Mouse (Mus musculus) right cerebral cortex, postnatal 4 days (tissue): ENCODE measurements around the gene Abcc1.

Experiments
- DNase-seq: peaks from one replicate; pipeline ENCODE4 v3.0.0-alpha.2; 2022

The Abcc1 gene

DNA sequence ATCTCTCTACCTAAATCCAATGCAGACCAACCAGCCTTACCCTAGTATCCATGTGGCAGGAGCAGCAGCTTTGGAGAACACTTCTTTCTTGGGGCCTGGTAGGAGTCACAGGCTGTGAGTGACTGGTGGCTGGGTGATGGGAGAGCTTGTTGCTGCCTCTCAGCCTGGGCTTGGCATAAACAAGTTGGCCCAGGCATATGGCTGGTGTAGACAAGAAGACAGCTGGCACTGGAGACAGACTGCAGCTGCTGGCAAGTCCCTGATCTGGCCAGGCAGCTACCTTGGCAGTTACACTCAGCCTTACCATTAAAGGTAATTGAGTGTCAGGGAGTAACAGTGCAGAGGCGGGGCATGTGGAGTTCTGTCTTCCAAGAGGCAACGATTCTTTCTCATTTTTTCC lies 16.0 kb downstream of the Abcc1 start:
- DNase-seq, result no peak

DNA sequence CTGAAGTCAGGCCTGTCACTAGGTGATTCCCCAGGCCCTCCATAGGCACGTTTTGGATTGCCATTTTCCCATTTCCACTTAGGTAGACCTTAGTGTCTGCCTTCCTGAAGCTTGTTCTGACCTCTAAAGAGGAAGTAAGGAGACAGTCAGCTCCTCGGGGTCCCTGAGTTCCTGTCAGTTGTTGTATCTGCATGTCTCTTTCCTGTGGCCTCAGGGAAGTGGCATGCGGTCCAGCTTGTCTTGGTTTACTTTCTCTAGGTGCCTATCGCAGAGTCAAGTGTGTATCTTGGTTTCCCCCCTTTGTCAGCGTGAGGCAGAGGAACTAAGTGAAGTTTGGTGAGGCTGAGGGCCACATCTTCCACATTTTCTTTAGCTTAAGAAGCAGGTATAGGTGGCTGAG lies 17.3 kb downstream of the Abcc1 start:
- DNase-seq, result no peak

DNA sequence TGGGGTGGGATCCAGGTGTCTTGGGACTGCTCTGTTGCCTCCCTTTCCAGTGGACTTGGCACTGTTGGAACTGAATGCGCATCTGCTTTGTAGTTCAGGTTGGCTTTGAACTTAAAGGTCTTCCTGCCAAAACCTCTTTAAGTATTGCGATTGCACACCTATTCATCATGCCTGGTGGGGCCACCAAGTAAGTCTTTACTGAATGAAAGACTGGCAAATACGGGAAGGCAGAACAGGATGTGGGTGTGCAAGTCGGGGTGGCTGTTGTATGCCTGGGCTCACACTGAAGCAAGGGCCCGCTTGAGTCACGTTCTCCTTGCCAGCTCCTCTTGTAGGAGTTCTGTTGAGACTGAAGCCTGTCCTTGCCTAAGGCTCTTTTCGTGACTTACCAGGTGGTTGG lies 18.5 kb downstream of the Abcc1 start:
- no peak for DNase-seq

DNA sequence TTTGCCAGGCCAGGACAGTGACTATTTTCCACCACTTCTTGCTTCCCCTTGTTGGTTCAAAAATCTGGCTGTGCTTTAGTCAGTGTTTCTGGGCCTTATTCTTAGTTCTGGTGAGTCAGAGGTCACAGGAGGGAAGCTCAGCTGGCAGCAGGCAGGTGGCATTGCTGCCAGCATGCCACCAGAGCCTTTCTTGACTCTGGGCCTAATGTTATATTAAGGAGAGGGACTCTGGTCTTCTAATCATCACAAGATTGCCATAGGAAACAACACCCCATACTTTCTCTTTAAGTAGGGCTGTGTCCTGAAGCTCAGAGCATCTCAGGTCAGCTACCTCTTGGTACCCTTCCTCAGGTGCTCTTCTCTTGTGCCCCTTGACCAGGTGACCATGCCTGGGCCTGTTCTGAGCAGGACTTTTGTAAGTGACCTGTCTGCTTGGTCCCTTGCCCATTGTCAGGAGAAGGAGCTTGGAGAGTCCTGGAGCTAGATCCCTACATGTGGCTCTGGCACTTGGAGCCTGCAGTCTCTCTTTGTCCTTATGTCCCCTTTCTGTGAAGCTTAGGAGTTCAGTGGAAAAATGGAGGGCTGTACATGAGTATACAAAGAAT lies 19.8 kb downstream of the Abcc1 start:
- DNase-seq, result no peak

DNA sequence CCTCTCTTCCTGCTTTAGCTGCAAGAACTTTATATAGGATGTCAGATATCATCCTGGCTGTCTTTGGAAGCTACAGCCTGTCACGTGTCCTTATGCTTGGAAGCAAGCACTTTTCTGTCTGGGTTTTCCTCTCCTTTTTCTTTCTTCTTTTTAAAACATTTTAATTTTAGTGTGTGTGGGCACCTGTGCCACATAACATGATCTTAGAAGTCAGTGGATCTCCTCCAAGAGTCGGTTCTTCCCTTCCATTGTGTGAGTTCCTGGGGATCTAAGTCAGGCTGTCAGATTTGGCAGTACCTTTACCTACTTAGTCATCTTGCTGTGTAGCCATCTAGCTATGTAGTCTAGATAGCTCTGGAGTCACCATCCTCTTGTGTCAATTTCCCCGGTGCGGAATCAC lies 37.9 kb downstream of the Abcc1 start:
- no peak for DNase-seq

DNA sequence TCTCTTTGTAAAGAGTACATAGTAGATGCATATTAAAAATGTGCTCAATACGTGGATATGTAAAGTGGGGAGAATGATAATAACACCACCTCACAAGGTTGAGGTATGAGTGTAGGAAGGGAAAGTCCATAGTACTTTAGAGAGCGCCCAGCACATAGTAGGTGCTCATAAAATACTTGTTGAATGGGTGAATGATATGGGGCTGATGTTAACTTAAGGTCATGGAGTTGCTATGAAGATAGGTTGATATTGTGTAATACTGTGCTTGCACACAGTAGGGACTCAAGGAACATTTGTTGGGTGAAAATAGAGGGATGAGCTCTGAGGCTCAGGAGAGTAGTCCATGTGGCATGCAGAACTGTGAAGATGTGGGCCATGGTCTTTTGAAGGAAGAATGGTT lies 42.1 kb downstream of the Abcc1 start:
- DNase-seq, result no peak

DNA sequence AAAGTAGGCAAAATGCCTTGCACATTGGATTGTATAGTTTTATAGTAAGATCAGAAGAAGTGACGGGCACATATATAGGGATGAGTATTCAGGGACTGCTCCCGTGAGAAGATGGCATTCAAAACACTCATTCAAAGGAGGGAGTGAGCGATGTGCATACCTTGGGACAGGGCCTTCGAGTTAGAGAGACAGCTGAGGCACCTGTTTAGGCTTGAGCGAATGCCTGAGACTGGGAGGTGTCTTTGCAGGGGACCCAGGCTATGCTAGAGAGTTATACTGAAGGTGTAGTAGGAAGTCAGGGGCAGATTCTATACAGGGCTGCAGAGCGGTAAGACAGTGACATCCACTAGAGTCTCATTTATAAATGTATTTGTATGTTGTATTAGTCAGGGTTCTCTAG lies 44.3 kb downstream of the Abcc1 start:
- no peak for DNase-seq

DNA sequence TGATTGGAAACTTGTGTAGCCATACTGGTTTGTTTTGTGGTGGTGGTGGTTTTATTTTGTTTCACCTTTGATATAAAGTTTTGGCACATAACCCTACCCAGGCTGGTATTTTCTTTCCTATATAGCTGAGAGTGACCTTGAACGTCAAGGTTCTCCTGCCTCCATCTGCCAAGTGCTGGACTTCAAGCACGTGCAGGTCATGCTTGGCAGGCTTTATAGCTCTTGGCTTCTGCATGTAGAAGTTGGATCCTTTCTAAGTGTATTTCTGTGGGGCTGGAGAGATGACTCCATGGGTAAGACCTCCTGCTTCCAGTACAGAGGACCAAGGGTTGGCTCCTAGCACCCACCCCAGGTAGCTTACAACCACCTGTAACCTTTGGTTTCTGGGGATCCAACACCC lies 47.8 kb downstream of the Abcc1 start:
- DNase-seq, result no peak

DNA sequence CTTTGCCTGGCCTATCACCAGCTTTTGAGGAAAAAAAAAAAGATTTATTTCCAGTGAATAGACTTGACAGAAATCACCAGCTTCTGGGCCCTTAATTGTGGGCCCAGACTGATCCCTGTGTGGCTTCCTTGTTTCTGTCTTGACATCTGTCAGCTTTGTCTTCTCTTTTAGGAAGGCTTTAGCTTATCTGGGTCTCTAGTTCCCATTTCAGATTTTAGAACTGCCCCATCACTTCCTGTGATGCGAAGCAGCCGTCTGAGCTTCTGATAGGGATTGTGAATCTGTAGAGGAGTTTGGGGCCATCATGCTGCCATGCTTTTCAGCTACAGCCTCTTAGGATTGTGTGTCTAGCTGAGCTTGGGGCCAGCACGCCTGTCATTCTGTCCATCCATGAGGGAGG lies 48.4 kb downstream of the Abcc1 start:
- DNase-seq, result no peak

DNA sequence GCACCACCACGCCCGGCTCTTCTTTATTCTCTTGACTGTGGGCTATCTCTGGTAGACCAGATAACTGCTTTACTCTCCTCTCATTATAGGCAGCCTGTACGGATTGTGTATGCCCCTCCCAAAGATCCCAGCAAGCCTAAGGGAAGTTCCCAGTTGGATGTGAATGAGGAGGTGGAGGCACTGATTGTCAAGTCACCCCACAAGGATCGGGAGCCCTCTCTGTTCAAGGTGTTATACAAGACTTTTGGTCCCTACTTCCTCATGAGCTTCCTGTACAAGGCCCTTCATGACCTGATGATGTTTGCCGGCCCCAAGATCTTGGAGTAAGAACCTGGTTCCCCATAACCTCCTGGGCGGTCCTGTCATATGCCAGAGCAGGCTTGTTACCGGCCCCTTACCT lies 49.3 kb downstream of the Abcc1 start:
- DNase-seq, result no peak

DNA sequence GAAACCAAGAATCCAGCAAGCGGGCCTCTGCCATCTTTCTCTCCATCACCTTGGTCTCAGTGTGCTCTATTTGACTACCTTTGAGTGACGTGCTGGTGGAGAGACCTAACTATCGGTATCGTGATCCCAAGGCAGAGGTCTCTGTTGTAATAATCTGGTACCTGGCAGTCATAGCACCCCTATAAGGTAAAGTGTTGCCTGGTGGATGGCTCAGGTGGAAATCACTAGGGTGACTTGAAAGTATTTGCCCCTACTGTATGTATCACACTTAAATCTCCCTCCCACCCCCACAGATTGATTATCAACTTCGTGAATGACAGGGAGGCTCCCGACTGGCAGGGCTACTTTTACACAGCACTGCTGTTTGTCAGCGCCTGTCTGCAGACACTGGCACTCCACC lies 49.8 kb downstream of the Abcc1 start:
- DNase-seq, result no peak

DNA sequence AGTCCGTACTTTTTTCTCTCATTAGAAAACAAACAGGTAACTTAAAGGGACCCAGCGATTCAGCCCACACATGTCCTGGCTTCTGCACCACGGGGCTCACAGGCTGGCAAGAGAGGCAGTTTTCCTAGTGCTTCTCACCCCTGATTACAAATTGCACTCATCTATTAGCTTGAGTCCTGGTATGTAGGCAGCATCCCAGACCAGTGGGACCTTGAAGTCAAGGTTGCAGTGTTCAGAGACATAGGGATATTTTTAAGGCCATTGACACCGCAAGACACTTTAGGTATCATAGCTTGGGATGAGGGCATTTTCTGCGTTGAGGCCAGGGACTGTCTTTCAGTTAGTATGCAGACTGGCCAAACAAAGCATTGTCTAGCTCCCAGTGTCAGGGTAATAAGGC lies 51.2 kb downstream of the Abcc1 start:
- DNase-seq, result no peak

DNA sequence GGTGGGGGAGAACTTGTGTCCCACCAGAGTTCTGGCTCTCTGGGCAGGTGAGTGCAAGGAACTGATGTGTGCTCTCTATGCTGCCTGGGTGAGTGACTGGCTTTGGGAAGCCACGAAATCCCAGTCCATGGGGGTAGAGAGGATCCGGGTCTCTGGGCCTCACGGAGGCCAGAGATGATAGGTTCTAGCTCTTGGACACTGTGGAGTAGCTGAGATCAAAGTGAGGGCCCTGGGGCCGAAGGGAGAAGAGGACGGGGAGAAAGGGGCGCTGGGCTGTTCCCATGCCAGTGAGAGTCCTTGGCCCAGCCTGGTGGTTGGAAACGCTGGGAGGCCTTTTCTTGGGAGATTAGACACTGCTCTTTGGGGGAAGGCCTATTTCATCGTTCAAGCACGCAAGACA lies 53.8 kb downstream of the Abcc1 start:
- DNase-seq, result no peak

DNA sequence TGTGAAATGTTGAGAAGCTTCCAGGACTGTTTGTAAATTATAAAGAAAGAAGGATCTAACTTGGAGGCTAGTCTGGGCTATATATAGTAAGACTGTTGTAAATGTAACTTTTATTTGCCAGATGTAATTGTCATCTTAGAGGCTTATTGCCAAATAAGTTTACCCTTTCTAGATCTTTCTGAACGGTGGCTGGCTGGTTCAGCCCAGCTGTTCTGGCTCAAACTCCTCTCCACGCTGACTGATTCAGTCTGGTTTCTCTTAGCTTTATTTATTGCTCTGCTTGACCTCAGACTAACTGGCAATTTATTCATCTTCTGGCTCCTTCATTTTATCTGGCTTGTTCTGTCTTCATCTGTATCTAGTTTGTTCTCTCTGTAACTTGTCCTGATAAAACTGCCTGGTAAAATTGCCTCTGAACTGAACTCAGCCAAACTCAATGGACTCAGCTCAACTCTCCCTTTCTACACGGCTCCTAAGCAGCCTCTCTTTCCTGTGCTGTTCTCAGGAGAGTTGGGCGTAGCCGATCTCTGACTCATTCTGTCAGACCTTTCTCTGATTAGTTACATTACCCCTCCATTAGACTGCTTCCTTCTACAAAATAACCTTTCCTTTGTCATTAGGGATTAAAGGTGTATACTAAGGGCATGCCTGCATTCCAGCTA lies 55.7 kb downstream of the Abcc1 start:
- DNase-seq, result no peak

DNA sequence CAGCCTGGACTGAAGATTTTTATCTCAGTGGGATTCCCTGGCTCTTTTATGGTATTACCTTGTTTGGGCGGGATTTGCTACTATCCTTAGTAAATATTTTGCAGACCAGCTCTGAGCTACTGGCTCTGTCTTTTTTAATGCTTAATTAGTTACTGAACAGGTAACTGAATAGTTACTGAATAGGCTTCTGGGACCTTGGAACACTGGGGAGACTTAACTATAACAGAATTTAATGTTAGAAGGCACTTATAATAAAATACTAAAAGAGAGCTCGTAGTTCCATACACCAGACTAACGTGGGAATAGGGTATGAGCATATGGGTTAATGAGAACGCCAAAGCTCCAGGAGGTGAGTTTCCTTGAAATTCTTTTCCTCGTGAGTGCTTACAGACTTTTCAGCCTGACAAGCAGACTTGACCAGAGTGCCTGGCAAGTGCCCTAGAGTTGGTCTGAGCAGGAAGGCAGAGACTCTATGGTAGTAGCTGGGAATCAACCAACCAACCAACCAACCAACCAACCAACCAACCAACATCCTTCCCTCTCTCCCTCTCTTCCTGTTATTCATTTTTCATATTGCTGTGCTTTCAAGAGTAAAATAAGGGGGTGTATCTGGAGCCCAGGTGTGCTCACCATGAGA lies 59.3 kb downstream of the Abcc1 start:
- no peak for DNase-seq

DNA sequence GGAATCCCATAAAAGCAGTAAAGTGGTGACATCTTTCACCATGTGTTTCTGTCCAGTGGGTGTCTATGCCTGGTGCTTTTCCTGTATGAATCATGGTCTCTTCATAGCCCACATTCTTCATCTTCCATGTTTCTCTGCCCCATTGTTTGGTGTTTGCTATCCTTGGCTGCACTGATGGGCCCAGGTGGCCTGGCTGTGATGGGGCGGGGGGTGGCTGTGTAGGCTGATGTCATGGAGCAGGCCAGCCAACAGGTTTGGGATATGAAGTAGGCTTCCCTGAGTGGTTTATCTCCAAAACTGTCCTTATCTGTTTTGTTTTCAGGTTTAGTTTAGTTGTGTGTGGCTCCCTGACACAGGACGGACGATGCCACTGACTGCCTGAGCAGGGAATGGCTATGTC lies 60.7 kb downstream of the Abcc1 start:
- DNase-seq, result no peak

DNA sequence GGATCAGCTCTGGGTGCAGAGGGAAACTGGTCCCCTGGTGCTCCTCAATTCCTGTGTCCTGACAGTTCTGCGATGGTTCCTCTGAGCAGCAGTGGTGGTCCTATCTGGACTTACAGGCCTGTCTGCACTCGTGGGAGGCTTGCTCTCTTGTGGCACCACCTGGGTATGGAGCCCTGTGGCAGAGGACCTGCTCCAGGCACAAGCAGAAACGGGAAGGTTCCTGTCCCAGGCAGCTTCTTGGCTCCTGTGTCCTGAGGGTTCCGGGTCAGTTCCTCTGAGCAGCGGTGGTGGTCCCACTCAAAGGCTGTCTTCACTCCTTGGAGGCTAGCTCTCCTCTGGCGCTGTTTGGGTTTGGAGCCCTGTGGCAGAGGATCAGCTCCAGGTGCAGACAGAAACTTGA lies 68.0 kb downstream of the Abcc1 start:
- no peak for DNase-seq

DNA sequence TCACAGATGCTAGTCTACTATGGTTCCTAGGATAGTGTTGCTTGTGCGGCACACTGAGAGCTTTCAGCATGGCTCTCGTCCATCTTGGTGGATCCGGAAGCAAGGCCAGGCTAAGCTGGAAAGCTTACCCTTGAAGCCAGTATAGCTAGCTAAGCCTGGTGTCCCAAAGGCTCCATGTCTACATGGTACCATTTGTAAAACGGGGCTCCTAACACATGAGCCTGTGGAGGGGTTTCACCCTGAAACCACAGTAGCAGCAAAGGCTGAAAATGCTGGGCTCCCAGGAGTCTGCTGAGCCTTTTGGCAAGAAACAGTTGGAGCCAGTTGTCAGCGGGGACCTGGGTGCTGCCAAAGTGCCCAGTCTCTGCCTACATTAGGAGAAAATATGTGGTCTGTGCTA lies 71.6 kb downstream of the Abcc1 start:
- no peak for DNase-seq

DNA sequence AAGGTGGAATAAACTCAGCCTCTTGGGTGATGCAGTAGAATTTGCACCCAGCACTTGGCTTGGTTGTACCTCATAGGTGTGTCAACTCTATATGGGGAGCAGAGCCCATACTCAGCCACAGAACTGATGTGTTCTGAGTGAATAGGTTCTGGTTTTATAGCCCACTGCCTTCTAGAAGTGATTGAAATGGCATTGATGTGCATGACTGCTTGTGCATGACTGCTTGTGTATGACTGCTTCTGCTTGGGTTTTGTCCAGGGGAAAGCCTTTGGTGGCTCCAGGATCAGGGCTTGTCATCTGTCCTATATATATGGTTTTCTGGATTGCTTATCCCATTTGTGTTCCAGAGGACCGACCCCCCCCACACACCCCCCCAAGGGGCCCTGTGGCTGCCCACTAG lies 74.2 kb downstream of the Abcc1 start:
- no peak for DNase-seq

DNA sequence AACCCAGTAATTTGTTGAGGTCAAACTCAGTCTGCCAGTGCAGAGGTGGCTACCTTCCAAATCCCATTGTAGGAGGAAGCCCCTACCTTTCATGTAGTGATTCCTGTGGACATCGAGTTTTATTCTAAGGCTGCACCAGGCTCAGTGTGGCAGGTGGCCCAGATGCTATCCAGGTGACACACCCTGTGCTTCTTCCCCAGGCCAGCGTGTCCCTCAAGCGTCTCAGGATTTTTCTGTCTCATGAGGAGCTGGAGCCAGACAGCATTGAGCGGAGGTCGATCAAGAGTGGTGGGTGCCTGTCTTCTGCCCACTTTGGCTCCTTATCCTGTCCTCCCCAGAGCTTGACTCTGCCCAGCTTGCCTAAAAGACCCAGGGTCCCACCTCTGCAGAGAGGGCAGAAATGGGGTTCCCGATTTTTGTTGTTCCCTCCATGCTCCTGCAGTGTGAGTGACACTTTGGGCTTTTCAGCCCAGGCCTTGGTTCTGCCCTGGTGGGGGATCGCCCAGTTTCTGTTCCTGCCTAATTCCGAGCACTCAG lies 76.2 kb downstream of the Abcc1 start:
- DNase-seq, result no peak

DNA sequence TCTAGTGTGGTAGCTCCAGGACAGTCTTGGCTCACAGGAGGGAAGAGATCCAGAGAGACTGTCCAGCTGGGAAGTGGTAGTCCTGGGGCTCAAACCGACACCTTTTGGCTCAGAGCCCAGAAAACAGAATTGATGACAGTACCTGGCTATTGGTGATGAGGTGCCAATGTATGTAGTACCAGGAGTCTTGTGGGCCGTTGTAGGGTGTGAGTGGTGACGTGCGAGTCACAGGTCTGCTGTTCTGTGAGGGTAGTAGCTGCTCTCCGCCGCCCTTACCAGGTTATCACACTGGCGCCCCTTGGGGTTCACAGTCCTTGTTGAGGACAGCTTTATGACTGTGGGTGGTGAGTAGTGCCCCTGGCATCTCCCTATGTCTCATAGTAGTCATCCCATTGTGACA lies 77.2 kb downstream of the Abcc1 start:
- no peak for DNase-seq

DNA sequence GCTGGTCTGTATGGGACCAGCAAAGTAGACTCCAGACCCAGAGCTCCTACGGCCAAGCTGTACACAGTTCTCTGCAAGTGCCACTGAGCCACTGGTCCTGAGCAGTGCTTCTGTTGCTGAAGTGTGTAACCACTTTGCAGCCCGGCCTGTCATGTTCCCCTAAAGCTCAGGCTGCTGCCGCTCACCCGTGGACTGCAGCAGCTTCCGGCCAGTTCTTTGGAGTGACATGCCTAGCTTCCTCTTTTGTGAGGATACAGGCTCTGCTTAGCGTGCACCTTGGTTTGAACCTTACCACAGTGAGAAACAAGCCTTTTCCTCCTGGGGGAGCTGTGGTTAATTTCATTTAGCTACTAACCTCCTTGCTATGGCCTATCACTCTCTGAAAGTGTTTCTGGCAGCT lies 77.7 kb downstream of the Abcc1 start:
- no peak for DNase-seq

DNA sequence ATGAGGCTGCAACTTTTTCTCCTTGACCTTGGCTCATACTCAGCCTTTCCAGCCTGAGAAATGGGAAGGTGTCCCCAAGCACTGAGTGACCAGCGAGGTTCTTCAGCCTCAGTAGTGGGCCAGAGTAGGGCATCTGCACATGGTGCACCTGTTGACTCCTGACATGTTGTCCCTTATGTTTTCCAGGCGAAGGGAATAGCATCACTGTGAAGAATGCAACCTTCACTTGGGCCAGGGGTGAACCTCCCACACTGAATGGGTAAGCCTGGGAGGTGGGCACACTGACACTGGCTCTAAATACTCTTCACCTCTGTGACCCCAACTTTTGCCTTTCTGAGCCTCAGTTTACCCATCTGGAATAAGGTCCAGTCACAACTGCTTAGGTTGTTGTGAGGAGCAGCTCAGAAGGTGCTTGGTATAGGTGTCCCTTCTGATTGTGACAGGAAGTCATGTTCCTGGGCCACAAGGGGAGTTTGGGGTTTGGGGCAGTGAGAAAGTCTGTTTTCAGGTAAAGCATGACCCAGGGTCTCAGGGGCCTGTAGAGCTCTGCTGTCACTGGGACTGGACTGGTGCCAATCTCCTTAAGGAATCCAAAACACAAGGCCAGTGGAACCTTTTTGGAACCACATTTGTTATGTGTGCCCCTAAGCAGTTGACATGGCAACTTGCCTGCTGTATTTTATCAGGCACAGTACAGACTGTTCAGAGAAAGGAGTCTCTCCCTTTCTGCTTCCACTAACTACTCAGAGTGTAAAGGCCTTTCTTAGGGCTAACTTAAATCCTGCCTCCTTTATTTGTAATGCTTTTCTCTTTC lies 78.7 kb downstream of the Abcc1 start:
- no peak for DNase-seq
